Mouse (Mus musculus) heart, adult 2 months (tissue): ENCODE data around the gene Zkscan5.

ENCODE experiments used
- CTCF ChIP-seq: fragments of 200-600 bp; IDR thresholded peaks from 2 replicates; pipeline ENCODE4 v1.8.1; 2022; ENCODE audit warnings: antibody characterized with exemption, mild to moderate bottlenecking, moderate library complexity
- POLR2A ChIP-seq: fragments of 200-500 bp; IDR thresholded peaks from 2 replicates; pipeline ENCODE4 v1.6.1; 2011; ENCODE audit warnings: mild to moderate bottlenecking, low read depth, low read length, control low read depth; ENCODE audit not compliant: insufficient read depth

DNA sequence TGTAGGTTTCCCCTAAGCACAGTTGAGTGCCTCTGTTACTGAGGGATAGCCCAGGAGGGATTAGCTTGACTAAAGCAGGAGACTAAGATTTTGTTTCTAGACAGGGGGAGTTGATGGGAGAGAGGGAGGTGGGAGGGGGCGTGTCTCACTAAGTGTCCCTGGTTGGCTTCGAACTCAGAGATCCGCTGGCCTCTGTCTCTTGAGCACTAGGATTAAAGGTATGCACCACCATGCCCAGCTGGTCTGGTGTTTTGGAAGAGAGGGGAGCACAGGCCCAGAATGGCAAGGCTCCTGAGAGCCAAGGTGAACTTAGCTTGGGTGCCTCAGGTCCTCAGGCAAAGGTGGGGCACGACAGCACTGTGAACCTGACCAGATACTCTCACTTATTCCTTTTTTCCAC, 7.0 kb downstream of the Zkscan5 start:
- TF ChIP-seq CTCF (no peak), POLR2A (no peak)
